Mouse (Mus musculus): ENCODE data around the gene Lrp6.
A peak's percentile ranks its signal among the peaks of the same experiment; 100 is the strongest.

Gene Lrp6

DNA sequence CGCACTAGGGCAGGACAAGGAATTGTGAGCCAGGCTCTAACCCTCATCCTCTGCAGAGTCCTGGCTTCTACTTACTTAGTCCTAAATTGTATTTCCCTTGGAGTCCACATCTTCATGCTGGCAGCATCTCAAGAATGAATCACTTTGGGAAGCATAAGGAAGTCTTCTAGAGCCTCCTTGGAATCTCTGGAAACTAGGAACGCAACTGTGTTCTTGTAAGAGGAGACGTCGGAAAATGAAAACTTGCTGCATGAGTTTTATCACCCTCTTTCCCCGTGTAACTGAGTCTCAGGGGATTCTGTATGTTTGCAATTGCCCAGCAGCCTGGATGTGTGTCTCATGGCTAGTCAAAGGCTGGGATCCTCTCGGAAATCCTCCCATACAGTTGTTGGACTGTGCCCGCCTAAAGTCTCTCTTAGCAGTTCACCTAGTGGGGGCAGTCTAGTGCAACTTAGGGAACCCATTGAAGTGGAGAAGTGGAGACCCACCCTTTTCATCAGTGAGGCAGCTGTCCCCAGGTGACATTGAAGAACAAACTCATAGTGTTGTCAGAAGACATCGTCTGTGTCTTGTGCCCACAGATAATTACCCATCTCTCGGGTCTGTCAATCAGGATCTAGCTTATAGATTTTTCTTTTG, 136.5 kb downstream of the Lrp6 start:
- no peak for DNase-seq

DNA sequence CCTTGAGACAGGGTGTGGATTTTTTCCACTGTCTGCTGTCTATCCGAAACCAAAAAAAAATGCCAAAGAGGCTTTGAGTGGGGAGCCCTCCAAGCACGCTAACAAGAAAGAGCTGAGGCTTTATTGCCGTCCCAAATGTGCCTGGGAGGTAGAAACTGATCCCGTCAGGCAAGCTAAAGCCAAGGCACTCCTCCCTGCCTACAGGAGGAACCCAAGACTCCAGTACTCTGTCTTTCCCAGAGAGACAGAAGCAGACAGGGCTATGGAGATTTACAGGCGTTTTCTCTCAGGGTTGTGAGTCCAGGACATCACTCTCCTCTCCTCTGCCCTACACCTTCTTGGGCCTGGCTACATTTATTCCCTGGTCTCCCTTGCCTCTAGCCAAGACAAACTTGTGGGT, 138.3 kb downstream of the Lrp6 start:
- DNase-seq = no peak

DNA sequence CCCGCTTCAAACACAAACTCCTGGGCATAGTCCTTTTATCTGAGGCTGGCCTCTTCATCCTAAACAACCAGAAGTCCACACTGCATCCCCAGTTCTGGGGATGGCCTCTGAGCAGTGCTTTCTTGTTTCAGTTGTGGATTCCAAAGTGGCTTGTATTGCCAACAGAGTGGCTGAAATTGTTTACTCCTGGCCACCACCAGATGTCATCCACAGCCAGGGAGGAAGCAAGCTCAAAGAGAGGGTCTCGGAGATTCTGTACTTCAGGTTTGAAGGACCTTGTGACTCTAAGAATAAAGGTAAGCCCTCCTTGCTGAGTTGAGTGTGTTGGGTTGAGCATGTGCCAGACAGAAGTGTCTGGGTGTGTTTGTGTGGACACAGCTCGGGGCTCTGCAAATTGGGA, 139.6 kb downstream of the Lrp6 start:
- no peak for DNase-seq

DNA sequence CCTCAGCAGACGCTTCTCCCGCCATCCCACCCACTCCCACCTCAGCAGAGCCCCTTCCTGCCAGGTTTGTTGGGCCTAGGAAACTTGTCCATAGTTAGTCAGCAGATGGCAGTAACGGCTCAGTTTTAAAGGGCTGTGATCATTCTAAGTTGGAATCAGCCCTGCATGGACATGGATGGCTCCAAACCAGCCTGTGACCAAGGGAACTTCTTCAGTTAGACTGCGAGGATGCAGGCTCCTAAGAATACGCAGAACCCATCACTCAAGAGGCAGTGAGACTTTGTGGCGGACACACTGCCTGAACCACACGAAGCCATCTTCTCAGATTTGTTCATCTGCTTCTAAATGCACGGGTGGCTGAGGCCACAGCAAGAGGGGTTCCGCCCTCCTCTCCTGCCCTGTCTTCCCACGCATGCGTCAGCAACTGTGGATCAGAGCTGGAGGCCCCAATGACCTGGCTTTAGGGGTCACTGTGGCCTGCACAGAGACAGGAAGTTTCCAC, 141.5 kb downstream of the Lrp6 start:
- peak; percentile 85 for DNase-seq

DNA sequence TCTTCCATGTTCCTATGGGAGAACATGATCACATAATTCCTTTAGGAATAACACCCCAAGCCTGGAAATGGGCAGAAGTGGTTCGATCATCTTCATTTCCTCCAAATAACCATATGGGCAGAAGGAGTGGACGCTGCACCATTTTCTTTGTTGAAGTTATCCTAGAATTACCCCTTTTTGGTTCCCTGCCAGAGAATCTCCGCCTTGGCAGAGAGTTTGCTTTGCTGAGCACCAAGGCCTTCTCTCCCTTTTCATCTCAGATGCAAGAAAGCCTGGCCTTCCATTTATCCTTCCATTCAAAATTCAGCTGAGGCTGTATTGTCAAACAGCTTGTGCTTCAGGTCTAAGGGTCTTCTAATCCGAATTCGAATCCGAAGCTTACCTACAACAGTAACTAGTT, 144.8 kb downstream of the Lrp6 start:
- DNase-seq = no peak

DNA sequence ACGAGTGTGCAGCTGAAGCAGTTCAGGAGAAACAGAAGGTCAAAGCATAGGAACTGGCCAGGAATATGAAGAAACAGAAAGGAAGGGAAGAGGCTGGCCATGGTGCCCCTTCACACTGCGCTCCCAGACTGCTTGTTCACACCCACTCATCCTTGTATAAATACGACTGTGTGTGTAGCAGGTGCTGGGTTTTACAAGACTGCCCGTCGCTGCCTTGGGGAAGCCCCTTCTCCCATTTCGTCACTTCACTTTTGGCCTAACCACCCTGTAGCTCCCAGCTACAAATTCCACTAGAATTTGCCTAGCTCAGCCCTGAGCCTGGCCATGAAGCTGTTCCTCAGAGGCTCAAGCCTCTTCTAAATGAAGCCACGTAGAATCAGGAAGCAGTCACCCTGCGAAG, 146.4 kb downstream of the Lrp6 start:
- no peak for DNase-seq

DNA sequence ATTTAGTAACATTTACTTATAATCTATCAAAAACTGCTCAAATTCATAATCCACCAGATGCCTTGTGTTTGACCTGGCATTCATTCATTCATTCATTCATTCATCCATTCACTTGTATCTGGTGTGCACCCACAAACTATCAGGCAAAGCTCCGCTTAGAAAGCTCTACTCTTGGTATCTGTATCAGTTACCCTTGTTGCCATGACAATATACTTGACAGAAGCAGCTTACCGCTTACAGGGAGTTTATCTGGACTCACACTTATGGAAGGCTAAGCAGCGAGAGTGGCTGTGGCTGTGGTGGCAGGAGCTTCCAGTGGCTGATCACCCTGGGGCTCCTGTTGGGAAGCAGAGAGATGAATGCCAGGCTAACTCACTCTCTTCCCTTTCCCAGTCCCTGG, 148.9 kb downstream of the Lrp6 start:
- no peak for DNase-seq

DNA sequence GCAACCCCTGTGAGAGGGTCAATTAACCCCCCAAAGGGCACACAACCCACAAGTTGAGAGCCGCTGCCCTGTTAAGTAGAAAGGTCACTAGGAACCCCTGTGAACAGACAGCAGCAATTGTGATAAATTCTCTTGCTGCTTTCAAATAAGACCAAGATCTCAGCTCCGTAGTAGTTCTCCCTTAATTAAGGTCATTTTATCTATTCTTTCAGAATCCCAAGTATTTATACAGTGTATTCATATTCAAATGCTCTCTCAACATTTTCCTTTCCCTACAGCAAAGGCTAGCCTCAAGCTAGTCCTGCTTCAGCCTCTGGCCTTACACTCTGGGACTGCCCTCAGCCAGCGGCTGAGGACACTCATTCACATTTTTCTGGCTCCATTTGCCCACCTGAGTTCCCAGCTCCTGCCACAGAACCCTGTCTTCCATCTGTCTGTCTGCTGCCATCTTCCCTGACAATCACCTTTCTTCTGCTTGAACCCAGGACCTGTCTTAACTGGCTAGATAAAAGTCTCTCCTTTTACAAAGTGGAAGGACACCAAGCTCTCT, 150.1 kb downstream of the Lrp6 start:
- no peak for DNase-seq

DNA sequence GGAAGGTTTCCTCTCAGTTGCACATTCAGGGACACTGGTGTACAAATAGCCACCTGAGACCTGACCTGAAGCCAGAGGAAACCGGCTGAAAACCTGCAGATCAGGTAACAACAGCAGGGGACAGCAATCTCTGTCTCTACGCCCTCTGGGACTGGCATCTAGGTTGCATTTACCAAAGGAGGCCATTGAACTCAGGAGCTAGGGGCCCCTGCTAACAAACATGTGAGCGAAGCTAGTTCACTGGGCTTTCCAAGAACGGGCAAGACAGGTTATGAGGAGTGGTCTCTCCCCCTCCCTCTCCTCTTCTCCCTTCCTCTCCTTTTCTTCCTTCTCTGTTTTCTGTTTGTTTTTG, 152.3 kb downstream of the Lrp6 start:
- no peak for DNase-seq

DNA sequence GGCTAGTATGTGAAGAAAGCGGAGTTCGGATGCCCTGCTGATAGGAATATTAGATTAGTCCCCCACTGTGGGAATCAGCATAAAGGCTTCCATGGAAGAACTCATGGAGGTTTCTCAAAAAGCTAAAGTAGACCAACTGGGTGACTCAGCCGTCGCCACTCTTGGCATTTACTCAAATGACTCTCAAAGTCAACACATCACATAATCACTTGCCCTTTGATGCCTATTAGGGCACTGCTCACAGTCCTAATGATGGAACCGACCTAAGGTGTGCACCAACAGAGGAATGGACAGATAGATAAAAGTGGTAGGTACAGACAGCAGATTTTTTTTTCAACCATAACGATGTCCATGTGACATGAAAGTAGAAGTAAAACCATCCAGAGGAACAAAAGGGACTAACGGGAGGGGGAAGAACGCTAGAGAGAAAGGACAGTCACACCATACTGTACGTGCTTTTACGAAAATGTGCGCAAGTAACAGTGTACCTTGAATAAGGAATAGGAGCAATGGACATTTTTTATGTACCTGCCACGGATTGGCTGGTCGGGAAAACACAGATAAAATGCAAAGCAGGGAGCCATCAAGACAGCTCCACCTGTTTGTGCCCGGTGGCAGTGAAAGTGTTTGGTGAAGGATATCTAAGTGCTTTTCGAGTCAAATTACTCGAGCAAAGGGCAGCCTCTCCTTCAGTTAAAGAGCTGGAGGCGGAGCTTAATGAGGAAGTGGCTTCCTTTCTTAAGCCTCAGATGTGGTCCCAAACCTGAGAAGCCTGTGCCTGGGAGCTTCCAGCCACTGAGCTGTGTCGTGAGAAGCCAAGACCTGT, 152.8 kb downstream of the Lrp6 start:
- DNase-seq = peak; percentile 73

DNA sequence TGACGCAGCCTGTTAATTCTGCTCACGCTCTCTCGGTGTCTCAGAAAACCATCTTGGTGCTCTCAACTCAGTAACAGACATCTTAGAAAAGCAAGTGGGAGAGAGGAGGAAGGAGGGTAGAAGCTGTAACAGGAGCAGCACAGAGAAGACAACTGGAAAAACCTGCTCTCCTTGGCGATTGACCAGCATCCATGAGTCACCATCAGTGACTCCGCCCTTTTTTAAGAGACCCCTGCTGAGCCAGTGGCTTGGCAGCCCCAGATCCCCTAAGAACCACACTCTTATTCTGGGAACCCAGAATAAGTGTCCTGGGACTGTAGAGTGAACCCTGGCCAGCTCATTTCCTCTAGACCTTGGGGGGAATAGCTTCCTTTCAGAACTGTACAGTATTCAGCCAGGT, 159.5 kb downstream of the Lrp6 start:
- no peak for DNase-seq

DNA sequence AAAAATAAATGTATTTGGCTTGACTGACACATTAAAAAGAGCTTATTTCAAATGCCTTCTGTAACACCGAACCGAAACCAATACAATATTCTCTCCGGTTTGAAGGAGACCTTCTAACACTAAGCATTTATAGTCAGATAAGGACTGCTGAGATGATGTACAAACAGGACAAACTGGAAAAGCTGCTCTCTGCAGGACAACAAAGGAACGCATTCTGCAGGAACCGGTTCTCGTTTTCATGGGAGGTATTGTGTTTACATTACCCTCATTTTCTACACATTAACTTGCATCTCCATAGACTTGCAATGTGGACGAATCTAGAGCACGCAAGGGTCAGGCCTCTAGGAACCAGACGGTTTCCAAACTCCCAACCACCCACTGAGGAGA, 163.1 kb downstream of the Lrp6 start:
- no peak for DNase-seq

DNA sequence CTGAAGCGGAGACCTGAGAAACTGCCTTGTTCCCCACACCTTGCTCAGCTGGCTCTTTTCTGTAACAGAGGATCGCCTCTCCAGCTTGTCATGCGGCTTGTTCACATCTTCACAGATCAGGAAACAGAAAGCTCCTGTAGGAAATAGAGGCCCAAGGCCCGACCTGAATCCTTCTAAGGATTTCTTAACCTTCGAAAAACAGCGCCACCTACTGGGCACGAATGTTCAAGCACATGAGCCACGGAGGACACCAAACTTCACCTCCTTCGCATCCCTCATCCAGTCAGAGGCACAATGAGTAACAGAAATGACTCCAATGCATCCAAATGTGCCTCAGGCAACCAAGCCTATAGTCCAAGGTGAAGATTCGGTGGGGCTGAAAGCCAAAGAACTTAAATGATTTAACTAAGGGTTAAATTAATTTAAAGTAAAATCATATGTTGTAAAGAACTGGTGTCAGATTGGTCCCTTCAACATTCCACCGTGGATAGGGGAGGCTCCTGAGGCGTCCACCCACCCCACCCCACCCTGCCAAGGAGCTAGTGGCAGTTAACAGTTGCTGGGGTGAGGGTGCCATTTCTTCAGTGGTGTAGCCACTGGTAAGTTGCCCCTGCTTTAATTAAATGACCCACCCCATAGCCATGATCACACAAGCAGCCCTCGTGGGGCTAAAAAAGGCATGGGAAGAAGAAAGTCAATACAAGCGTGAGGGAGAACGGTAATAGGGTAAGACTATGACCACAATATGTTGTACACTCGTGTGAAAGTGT, 163.7 kb downstream of the Lrp6 start:
- peak; percentile 68 for DNase-seq
